In genomic region chr17:32235534-32236191, GRCm38 (mm10) we compare ENCODE assay signal across 9 mouse cellular contexts. TPM values are rescaled to one million over a fixed set of nuclear protein-coding genes. Genes with fewer than 3 reads are reported as not detected.
DNase-seq lines count a peak whose midpoint lies in the region; ATAC-seq and TF ChIP-seq lines count a peak whose summit lies in the region.
"Had no signal": no experiment of that assay in that cellular context is flagged by ENCODE, and none has a peak within 500 bp of the region (broad histone marks: within the 10 kb centered on the region; RNA-seq: fewer than 3 reads in every experiment).

No protein-coding gene starts in this region.

- H3K36me3 ChIP-seq in forebrain, postnatal 0 days (ENCODE audit: insufficient read depth), result no peaks in the 10 kb centered on the region

- peak; percentile 57 for DNase-seq in testis, postnatal 10 days (ENCODE audit: low spot score)
- DNase-seq in testis, postnatal 14 days (ENCODE audit: low spot score), result no peak
- DNase-seq in forebrain, postnatal 0 days, result peak; percentile 82
- peak; percentile 49 for DNase-seq in heart, postnatal 25 days (ENCODE audit: low spot score)
- DNase-seq in layer of hippocampus, adult 8-10 months (ENCODE audit: low spot score in 2 of 2), result peak; percentile 64 to 68
- DNase-seq in lung, postnatal 36 days, result peak; percentile 66
- DNase-seq in skeletal muscle tissue, adult 2 months (ENCODE audit: low read depth, low spot score), result peak; percentile 65

- H3K9me3 ChIP-seq in forebrain, postnatal 0 days (ENCODE audit: low read length), result no peaks in the 10 kb centered on the region
- H3K9me3 ChIP-seq: G1E had no signal

- no peak overlapping the region for H3K4me3 ChIP-seq in forebrain, postnatal 0 days (ENCODE audit: low read depth, low read length)

- H3K4me2 ChIP-seq in forebrain, postnatal 0 days (ENCODE audit: low read depth), result no peak overlapping the region

- ATAC-seq in forebrain, postnatal 0 days, result peak; percentile 92
- ATAC-seq in monocyte, adult 5-6 weeks (replicated peaks; ENCODE audit: insufficient number of reproducible peaks, low FRiP score, low TSS enrichment, poor library complexity, severe bottlenecking), result no peak

- no peak overlapping the region for H3K9ac ChIP-seq in forebrain, postnatal 0 days

- H3K27ac ChIP-seq in forebrain, postnatal 0 days (ENCODE audit: low read depth, low read length), result peak overlapping the region; percentile 51; the same call in 1 of the 2 replicates

- intact Hi-C loops in heart, postnatal 25 days (cut with DNase I), result no loop called here

- peaks cover 7% of the 10 kb centered on the region; the same call in 1 of the 2 replicates for H3K4me1 ChIP-seq in forebrain, postnatal 0 days (ENCODE audit: insufficient read depth)

- H3K27me3 ChIP-seq in forebrain, postnatal 0 days (ENCODE audit: insufficient read depth, low read length), result no peaks in the 10 kb centered on the region

- TF ChIP-seq CTCF in forebrain, postnatal 0 days (IDR thresholded peaks at IDR 0.05; ENCODE audit: low read depth), result no peak

- WGBS in forebrain, postnatal 0 days, result 26% methylated on average over 5 of the region's 5 CpGs

RNA-seq across cellular contexts. Expression of gene Ephx3, which starts 46.3 kb away (rescaled TPM):
- 0.29 TPM in 1 of 2 replicates, not detected in the other for total RNA-seq in forebrain, postnatal 0 days (2014; rRNA removed)
- polyA plus RNA-seq in forebrain, postnatal 0 days (2015; fragmentation: Nextera tagmentation; extraction: Ambion mirVana), result 0.08 and 0.11 TPM in 2 replicates
- total RNA-seq in heart, postnatal 25 days (2021), result 1 to 10 TPM; 1.3 TPM
- under 1 TPM in 3 of 4 experiments, not detected in 1; 0.17 to 0.48 (median 0.36) TPM for total RNA-seq in layer of hippocampus, adult 8-10 months (2022)
- total RNA-seq in monocyte, adult 5-6 weeks (2017), result 0.68 TPM in 1 of 3 replicates, not detected in the others

RNA-seq across cellular contexts. Expression of gene Brd4, which starts 48.9 kb away (rescaled TPM):
- total RNA-seq in forebrain, postnatal 0 days (2014; rRNA removed), result 28.2 and 37.7 TPM in 2 replicates
- 59.2 and 85.6 TPM in 2 replicates for polyA plus RNA-seq in forebrain, postnatal 0 days (2015; fragmentation: Nextera tagmentation; extraction: Ambion mirVana)
- total RNA-seq in heart, postnatal 25 days (2021), result 10 to 100 TPM; 50.9 to 57.5 TPM
- 100 to 1,000 TPM in 3 of 4 experiments, 10 to 100 TPM in 1; 94.2 to 132 (median 105) TPM for total RNA-seq in layer of hippocampus, adult 8-10 months (2022)
- total RNA-seq in monocyte, adult 5-6 weeks (2017), result 35.0 to 93.9 TPM (median 47.1 TPM) in 3 replicates
